Mouse (Mus musculus): ENCODE results near the gene Nphp1. TPM values are rescaled to one million over a fixed set of nuclear protein-coding genes. Genes with fewer than 3 reads are reported as not detected.

The Nphp1 gene
- polyA plus RNA-seq, 1 experiment from 2014 or later = 39.7 TPM

DNA sequence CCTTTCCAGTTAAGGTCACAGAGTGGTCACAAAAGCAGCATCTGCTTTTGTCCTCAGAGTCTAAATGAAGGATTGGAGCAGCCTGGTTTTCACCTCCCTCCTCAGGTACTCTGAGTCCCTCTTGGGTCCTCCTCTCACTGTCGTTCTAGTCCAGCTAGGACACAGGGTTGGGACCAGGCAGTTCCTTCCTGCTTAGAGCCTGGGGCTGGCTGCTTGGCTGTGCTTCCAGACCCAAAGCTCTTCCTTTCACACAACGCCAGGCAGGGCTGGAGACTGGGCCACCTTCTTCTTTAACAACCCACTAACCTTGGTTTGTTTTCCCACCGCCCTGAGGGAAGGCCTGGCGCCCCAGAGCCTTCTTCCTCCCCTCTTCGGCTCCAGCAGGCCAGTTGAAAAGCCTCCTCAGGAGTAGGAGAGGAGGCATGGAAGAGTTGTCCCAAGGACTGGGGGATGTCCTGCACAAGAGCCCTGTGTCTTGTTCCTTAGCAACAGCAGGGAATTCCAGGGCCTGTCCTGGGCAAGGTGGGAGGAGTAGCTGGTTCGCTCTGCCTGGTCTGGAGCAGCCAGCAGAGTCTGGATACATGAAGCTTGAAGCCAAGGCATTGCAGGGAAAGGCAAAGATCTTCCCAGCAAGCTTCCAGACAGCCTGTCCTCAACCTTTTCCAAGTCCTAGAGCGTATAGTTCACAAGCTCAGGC lies 58.2 kb downstream of the Nphp1 start:
- Histone ChIP-seq H3K4me3 (ENCODE audit: low read length) (no peak overlapping the region), H3K4me2 (replicated peaks; ENCODE audit: low read depth, low read length) (0 out of 2 replicates have a peak overlapping the region, but pooled peaks have one; percentile 48), H3K36me3 (ENCODE audit: insufficient read depth, low read length) (no peaks in the 10 kb centered on the region), H3K4me1 (ENCODE audit: insufficient read depth, low read length) (peaks cover 20% of the 10 kb centered on the region), H3K9me3 (ENCODE audit: low read length) (no peaks in the 10 kb centered on the region), H3K9ac (replicated peaks; ENCODE audit: low read length) (no peak overlapping the region), H3K27me3 (ENCODE audit: insufficient read depth, low read length) (no peaks in the 10 kb centered on the region; the same call in 1 of the 2 replicates), H3K27ac (ENCODE audit: low read length) (no peak overlapping the region)
- ATAC-seq (ENCODE audit: low FRiP score, low TSS enrichment) = peak; percentile 73; the same call in 1 of the 2 replicates
- 53% methylated on average over 7 of the region's 7 CpGs for WGBS

DNA sequence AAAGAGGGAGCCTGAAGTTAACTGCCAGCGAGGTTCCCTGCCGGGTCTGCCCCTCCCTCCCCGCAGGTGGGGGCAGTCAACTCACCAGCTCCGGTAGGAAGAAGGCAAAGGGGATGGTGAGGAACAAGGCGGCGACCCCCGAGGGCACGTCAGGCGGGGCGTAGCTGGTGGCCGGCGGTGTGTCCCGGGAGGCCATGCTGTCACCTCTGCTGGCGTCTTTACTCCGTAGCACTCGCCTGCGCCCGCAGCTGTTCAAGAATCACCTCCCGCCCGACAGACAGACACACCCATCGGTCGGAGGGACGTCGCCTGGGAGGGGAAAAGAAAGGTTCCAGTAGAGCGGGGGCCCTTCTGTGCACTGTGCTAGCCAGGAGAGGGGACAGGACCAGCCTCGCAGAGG lies 59.0 kb downstream of the Nphp1 start, which contains the start of gene Mall:
Mall (minus strand) TSS at position 262 of the 400 bp plus-strand sequence.
- WGBS = 1% methylated on average over 26 of the region's 26 CpGs
- peak; percentile 39; the same call in 1 of the 2 replicates for ATAC-seq (ENCODE audit: low FRiP score, low TSS enrichment)
- peak within 1 kb of the TSS; percentile 29; the same call in 1 of the 2 replicates for H3K9ac ChIP-seq (replicated peaks; ENCODE audit: low read length)

DNA sequence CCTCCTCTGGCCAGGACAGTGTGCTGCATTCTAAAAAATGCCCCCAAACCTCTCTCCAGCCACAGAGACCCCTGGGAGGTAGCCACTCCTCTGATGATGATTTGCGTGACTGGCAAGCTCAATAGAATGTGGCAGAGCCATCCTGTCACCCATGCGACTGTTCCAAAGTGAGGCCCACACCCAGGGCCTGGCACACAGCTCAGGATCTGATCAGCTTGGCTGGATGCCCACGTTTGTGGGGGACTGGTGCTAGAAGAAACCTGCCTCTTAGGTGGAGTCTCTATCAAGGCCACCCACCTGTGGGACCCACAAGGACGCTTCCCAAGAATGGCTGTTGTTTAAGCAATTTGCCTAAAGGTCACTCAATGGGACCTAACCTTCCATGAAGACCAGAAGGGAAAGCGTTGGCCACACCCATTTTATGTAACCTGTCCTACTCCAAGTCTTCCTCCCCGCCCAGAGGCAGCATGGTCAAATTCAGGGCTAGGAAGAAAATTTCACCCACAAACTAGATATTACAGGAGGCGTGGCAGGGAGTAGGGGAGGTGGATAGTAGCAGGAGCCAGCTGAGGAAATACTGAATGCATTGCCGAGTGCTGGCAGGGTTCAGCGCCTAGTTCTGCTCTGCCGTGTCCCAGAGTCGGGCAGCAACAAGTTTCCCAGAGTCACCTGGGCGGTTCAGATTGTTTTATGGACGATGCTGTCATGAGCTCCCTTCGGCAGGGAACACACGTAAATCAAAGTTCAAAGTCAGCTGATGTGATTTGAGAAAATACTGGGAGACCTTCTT lies 59.8 kb downstream of the Nphp1 start:
- no peaks in the 10 kb centered on the region for H3K9me3 ChIP-seq (ENCODE audit: low read length)
- no peak for ATAC-seq (ENCODE audit: low FRiP score, low TSS enrichment)
- no peaks in the 10 kb centered on the region; the same call in 1 of the 2 replicates for H3K27me3 ChIP-seq (ENCODE audit: insufficient read depth, low read length)
- H3K9ac ChIP-seq (replicated peaks; ENCODE audit: low read length) = 0 out of 2 replicates have a peak overlapping the region, but pooled peaks have one; percentile 29
- H3K36me3 ChIP-seq (ENCODE audit: insufficient read depth, low read length) = no peaks in the 10 kb centered on the region
- H3K4me3 ChIP-seq (ENCODE audit: low read length) = peak overlapping the region; percentile 33
- H3K4me1 ChIP-seq (ENCODE audit: insufficient read depth, low read length) = peaks cover 20% of the 10 kb centered on the region
- H3K4me2 ChIP-seq (replicated peaks; ENCODE audit: low read depth, low read length) = peak overlapping the region; percentile 48; the same call in 1 of the 2 replicates
- 32% methylated on average over 15 of the region's 15 CpGs for WGBS
- no peak overlapping the region for H3K27ac ChIP-seq (ENCODE audit: low read length)

More for the DNA sequence above, 59.0 kb downstream of the Nphp1 start, which contains the start of gene Mall:
- no peaks in the 10 kb centered on the region for H3K36me3 ChIP-seq (ENCODE audit: insufficient read depth, low read length)
- H3K4me2 ChIP-seq (replicated peaks; ENCODE audit: low read depth, low read length) = peak within 1 kb of the TSS; percentile 48
- H3K4me3 ChIP-seq (ENCODE audit: low read length) = peak within 1 kb of the TSS; percentile 33
- no peaks in the 10 kb centered on the region for H3K9me3 ChIP-seq (ENCODE audit: low read length)
- H3K4me1 ChIP-seq (ENCODE audit: insufficient read depth, low read length) = peaks cover 20% of the 10 kb centered on the region
- H3K27me3 ChIP-seq (ENCODE audit: insufficient read depth, low read length) = no peaks in the 10 kb centered on the region; the same call in 1 of the 2 replicates
- H3K27ac ChIP-seq (ENCODE audit: low read length) = no peak within 1 kb of the TSS

DNA sequence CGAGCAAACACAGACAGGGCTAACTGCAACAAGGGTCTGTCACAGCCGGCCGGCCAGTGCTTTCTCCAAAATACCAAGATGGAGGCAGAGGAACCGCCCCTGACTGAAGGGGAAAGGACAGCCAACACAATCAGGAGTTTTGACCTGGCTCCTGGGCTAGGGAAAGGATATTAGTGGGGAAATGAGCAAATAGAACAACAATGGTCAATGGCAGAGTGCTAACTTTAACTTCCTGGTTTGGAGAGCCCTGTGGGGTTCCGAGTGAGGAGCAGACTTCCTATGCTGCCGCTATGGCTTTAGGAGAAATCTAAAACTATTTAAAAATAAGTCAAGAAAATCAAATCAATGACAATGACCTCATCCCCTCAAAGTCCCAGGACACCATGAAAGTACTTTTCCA lies 60.6 kb downstream of the Nphp1 start:
- Histone ChIP-seq H3K4me2 (replicated peaks; ENCODE audit: low read depth, low read length) (no peak overlapping the region), H3K36me3 (ENCODE audit: insufficient read depth, low read length) (no peaks in the 10 kb centered on the region), H3K9ac (replicated peaks; ENCODE audit: low read length) (no peak overlapping the region), H3K9me3 (ENCODE audit: low read length) (no peaks in the 10 kb centered on the region), H3K27ac (ENCODE audit: low read length) (no peak overlapping the region), H3K4me1 (ENCODE audit: insufficient read depth, low read length) (peaks cover 20% of the 10 kb centered on the region), H3K4me3 (ENCODE audit: low read length) (no peak overlapping the region), H3K27me3 (ENCODE audit: insufficient read depth, low read length) (no peaks in the 10 kb centered on the region; the same call in 1 of the 2 replicates)
- no peak for ATAC-seq (ENCODE audit: low FRiP score, low TSS enrichment)
- WGBS = 82% methylated on average over 6 of the region's 6 CpGs

DNA sequence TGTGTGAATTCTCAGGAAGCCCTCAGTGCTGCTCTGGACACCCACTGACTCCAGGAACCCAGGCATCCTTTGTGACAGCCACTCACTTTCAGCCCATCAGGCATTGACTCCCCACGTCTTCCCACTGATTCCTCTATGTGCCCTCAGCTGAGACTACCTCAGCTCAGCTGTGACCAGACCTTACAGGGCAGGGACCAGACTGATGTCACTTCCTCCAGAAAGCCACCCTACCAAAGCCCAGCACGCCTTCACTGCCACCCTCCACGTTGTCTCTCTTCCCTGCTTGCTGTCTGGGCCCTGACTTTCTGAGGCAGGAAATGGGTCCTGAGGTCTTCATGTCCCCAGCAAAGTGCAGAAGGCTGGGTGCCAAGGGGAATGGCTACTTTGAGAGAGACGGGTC lies 65.5 kb downstream of the Nphp1 start:
- Histone ChIP-seq H3K27ac (ENCODE audit: low read length) (peak overlapping the region; percentile 73), H3K36me3 (ENCODE audit: insufficient read depth, low read length) (no peaks in the 10 kb centered on the region), H3K9me3 (ENCODE audit: low read length) (no peaks in the 10 kb centered on the region), H3K4me1 (ENCODE audit: insufficient read depth, low read length) (peaks cover 11% of the 10 kb centered on the region), H3K9ac (replicated peaks; ENCODE audit: low read length) (no peak overlapping the region), H3K4me3 (ENCODE audit: low read length) (no peak overlapping the region), H3K4me2 (replicated peaks; ENCODE audit: low read depth, low read length) (no peak overlapping the region), H3K27me3 (ENCODE audit: insufficient read depth, low read length) (no peaks in the 10 kb centered on the region)
- ATAC-seq (ENCODE audit: low FRiP score, low TSS enrichment) = no peak
- WGBS = 57% methylated on average over 4 of the region's 4 CpGs

DNA sequence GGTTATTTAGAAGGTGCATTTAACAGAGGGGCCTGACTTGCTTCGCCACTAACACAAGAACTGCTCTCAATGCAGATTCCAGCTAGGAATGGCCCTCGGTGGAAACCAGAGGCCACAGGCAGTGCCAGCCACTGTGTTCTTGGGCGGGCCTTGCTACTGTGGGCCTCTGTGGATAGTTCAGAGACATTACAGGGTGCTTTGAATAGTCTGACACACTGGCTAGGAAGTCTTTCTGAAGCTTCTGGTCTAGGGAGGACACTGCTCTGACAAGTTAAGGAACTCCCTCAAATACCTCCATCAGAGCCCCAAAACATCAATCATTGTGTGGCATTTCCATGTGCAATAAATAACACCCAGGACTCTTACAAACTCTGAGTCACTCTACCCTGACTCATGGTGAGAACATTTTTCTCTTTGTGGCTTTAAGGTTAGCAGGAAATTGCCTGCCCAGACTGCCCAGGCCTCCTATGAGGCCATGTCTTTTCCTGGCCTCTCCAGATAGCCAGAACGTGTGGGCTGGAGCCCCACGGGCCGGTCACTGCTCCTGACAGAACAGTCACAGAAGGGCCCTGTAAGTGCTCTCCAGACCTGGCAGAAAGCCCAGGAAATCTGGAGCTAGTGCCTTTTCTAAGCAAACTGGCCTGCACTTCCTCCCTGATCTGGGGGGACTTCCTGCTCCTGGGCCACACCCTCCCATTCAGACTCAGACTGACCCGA lies 66.4 kb downstream of the Nphp1 start:
- Histone ChIP-seq H3K27ac (ENCODE audit: low read length) (peak overlapping the region; percentile 84), H3K4me3 (ENCODE audit: low read length) (no peak overlapping the region), H3K4me1 (ENCODE audit: insufficient read depth, low read length) (peaks cover 11% of the 10 kb centered on the region), H3K36me3 (ENCODE audit: insufficient read depth, low read length) (no peaks in the 10 kb centered on the region), H3K9me3 (ENCODE audit: low read length) (no peaks in the 10 kb centered on the region), H3K4me2 (replicated peaks; ENCODE audit: low read depth, low read length) (no peak overlapping the region), H3K27me3 (ENCODE audit: insufficient read depth, low read length) (no peaks in the 10 kb centered on the region), H3K9ac (replicated peaks; ENCODE audit: low read length) (no peak overlapping the region)
- 30% methylated on average over 7 of the region's 7 CpGs for WGBS
- ATAC-seq (ENCODE audit: low FRiP score, low TSS enrichment) = peak; percentile 87

DNA sequence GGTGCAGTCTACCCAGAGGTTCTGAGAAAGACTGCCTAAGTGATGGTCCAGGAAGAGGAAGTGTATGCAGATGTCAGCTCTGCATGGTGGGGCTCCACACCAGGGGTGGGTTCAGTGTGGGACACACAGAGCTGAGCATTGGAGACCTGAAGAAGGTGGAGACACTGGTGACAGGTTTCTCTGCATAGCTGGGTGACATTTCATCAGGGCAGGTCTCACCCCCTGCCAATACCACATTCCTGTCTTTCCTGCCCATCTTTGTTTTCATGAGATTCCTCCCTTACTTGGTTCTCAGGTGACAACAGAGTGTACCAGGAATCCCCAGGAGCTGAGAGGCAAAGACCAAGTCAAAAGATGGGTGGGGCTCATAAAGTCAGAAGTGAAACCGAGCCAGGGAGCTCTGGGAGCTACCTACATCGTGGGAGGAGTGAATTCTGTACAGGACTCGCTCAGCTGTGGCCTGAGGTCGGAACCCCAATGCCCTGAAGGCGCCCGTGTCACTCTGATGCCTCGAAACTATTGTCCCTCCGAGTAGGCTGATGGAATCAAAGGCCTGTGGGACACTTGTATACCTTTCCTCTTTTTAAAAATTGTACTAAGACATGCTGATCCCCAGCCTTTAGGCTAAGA lies 69.7 kb downstream of the Nphp1 start:
- Histone ChIP-seq H3K27me3 (ENCODE audit: insufficient read depth, low read length) (no peaks in the 10 kb centered on the region), H3K4me1 (ENCODE audit: insufficient read depth, low read length) (peaks cover 11% of the 10 kb centered on the region), H3K9me3 (ENCODE audit: low read length) (no peaks in the 10 kb centered on the region), H3K4me3 (ENCODE audit: low read length) (no peak overlapping the region), H3K9ac (replicated peaks; ENCODE audit: low read length) (no peak overlapping the region), H3K36me3 (ENCODE audit: insufficient read depth, low read length) (no peaks in the 10 kb centered on the region), H3K27ac (ENCODE audit: low read length) (no peak overlapping the region), H3K4me2 (replicated peaks; ENCODE audit: low read depth, low read length) (no peak overlapping the region)
- no peak for ATAC-seq (ENCODE audit: low FRiP score, low TSS enrichment)
- 33% methylated on average over 8 of the region's 8 CpGs for WGBS

DNA sequence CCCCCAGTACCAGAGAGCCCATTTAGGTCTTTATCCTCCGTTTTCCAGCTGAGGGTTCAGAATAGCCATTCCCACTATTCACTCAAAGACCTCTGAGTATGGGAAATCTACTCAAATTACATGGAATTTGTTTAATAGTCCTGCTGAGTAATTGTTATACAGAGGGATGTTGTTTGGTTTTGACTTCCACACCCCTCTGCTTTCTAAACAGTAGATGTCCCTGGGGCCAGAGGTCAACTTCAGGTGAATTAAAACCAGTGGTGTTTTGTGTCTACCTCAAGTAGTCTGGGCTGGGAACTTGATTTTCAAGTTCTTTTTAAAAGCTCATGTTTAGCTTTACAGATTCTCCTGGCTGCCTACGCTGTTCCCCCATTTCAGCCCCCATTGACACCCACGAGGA lies 74.0 kb downstream of the Nphp1 start:
- Histone ChIP-seq H3K9ac (replicated peaks; ENCODE audit: low read length) (no peak overlapping the region), H3K36me3 (ENCODE audit: insufficient read depth, low read length) (no peaks in the 10 kb centered on the region), H3K4me2 (replicated peaks; ENCODE audit: low read depth, low read length) (no peak overlapping the region), H3K4me1 (ENCODE audit: insufficient read depth, low read length) (no peaks in the 10 kb centered on the region), H3K27me3 (ENCODE audit: insufficient read depth, low read length) (no peaks in the 10 kb centered on the region), H3K4me3 (ENCODE audit: low read length) (no peak overlapping the region), H3K27ac (ENCODE audit: low read length) (no peak overlapping the region), H3K9me3 (ENCODE audit: low read length) (no peaks in the 10 kb centered on the region)
- whole genome bisulfite sequencing = 71% methylated on average over 3 of the region's 3 CpGs
- no peak for ATAC-seq (ENCODE audit: low FRiP score, low TSS enrichment)

DNA sequence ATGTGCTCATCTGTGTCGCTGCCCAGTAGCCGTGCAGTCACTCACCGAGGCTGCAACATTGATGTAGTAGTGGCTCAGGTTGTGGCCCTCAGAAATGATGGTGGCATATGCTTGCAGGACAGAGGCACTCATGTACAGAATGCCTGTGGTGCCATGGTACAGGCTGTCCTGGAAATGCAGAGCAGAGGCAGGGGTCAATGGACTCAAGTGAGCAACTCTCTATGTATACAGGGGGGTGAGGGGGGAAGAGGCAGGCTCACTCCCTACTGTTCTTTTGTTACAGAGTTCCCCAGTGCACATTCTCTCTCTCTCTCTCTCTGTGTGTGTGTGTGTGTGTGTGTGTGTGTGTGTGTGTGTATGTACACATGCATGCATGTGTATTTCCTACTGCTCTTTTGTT lies 79.9 kb downstream of the Nphp1 start:
- Histone ChIP-seq H3K9me3 (ENCODE audit: low read length) (no peaks in the 10 kb centered on the region), H3K36me3 (ENCODE audit: insufficient read depth, low read length) (no peaks in the 10 kb centered on the region), H3K4me2 (replicated peaks; ENCODE audit: low read depth, low read length) (no peak overlapping the region), H3K4me1 (ENCODE audit: insufficient read depth, low read length) (no peaks in the 10 kb centered on the region), H3K27ac (ENCODE audit: low read length) (no peak overlapping the region), H3K27me3 (ENCODE audit: insufficient read depth, low read length) (no peaks in the 10 kb centered on the region), H3K9ac (replicated peaks; ENCODE audit: low read length) (no peak overlapping the region), H3K4me3 (ENCODE audit: low read length) (no peak overlapping the region)
- 68% methylated on average over 3 of the region's 3 CpGs for WGBS
- ATAC-seq (ENCODE audit: low FRiP score, low TSS enrichment) = no peak

Data from kidney, embryonic 16.5 days (tissue).